Mouse (Mus musculus): ENCODE data around the gene Tmem60.

Tmem60 gene

GRCm38 (mm10) chr5:20906191-20906590 is 24.2 kb downstream of the Tmem60 start:
- in situ Hi-C loops (cut with MseI, MboI) = no loop called here

- in situ Hi-C loops (cut with MseI, MboI) = loop anchor here in 1 of 2 experiments (10.0 kb wide), 1 partner anchor 53 kb away; no protein-coding TSS in a partner anchor
Observed at GRCm38 (mm10) chr5:20911741-20912140, 29.8 kb downstream of the Tmem60 start.

- in situ Hi-C loops (cut with MseI, MboI) = loop anchor here in 1 of 2 experiments (10.0 kb wide), 1 partner anchor 51 kb away; no protein-coding TSS in a partner anchor
Observed at GRCm38 (mm10) chr5:20913372-20914275, 31.6 kb downstream of the Tmem60 start.

GRCm38 (mm10) chr5:20918967-20919366 is 37.0 kb downstream of the Tmem60 start:
- in situ Hi-C loops (cut with MseI, MboI) = loop anchor here in 1 of 2 experiments (10.0 kb wide), 1 partner anchor 46 kb away; no protein-coding TSS in a partner anchor

- in situ Hi-C loops (cut with MseI, MboI) = loop anchor here in 1 of 2 experiments (10.0 kb wide), 1 partner anchor 45 kb away; no protein-coding TSS in a partner anchor
Observed at GRCm38 (mm10) chr5:20919566-20919965, 37.6 kb downstream of the Tmem60 start.

- in situ Hi-C loops (cut with MseI, MboI) = no loop called here
Observed at GRCm38 (mm10) chr5:20924608-20925007, 42.6 kb downstream of the Tmem60 start.

- in situ Hi-C loops (cut with MseI, MboI) = no loop called here
Observed at GRCm38 (mm10) chr5:20925451-20925850, 43.5 kb downstream of the Tmem60 start.

- in situ Hi-C loops (cut with MseI, MboI) = no loop called here
Observed at GRCm38 (mm10) chr5:20929669-20930151, 47.7 kb downstream of the Tmem60 start.

GRCm38 (mm10) chr5:20930430-20930829 is 48.4 kb downstream of the Tmem60 start:
- in situ Hi-C loops (cut with MseI, MboI) = no loop called here

- in situ Hi-C loops (cut with MseI, MboI) = no loop called here
Observed at GRCm38 (mm10) chr5:20931300-20931699, 49.3 kb downstream of the Tmem60 start.

GRCm38 (mm10) chr5:20932585-20932984 is 50.6 kb downstream of the Tmem60 start:
- in situ Hi-C loops (cut with MseI, MboI) = no loop called here

- in situ Hi-C loops (cut with MseI, MboI) = no loop called here
Observed at GRCm38 (mm10) chr5:20935934-20936333, 53.9 kb downstream of the Tmem60 start.
